Mouse (Mus musculus) testis, adult 2 months (tissue): ENCODE data around the gene Frat1. TPM values are rescaled to one million over a fixed set of nuclear protein-coding genes. Genes with fewer than 3 reads are reported as not detected.

Experiments used
- H3K27ac ChIP-seq: fragments of 200-500 bp; 2 replicates; pipeline ENCODE4 v1.5.1; 2012; ENCODE audit warnings: low read depth, low read length; ENCODE audit not compliant: control insufficient read depth, insufficient read depth
- H3K27me3 ChIP-seq: fragments of 200-500 bp; 2 replicates; pipeline ENCODE4 v1.6.1; 2012; ENCODE audit warnings: mild to moderate bottlenecking, low read length, moderate library complexity; ENCODE audit not compliant: control insufficient read depth, insufficient read depth
- H3K36me3 ChIP-seq: fragments of 200-500 bp; 2 replicates; pipeline ENCODE4 v1.6.1; 2012; ENCODE audit warnings: mild to moderate bottlenecking, low read length; ENCODE audit not compliant: control insufficient read depth, insufficient read depth
- H3K4me1 ChIP-seq: fragments of 200-500 bp; 2 replicates; pipeline ENCODE4 v1.6.1; 2012; ENCODE audit warnings: low read length; ENCODE audit not compliant: control insufficient read depth, insufficient read depth
- H3K4me3 ChIP-seq: fragments of 200-500 bp; 2 replicates; pipeline ENCODE4 v1.5.1; 2012; ENCODE audit warnings: low read depth, mild to moderate bottlenecking, low read length, moderate library complexity, mixed read lengths; ENCODE audit not compliant: control insufficient read depth
- CTCF ChIP-seq: fragments of 200-500 bp; IDR thresholded peaks from 2 replicates; pipeline ENCODE4 v1.5.1; 2012; ENCODE audit warnings: low read depth, mild to moderate bottlenecking, inconsistent platforms, low read length, moderate library complexity; ENCODE audit not compliant: control insufficient read depth, insufficient read depth, insufficient replicate concordance
- POLR2A ChIP-seq: fragments of 200-500 bp; IDR thresholded peaks from 2 replicates; pipeline ENCODE4 v1.6.1; 2012; ENCODE audit warnings: low read depth, mild to moderate bottlenecking, inconsistent platforms, low read length, moderate library complexity; ENCODE audit not compliant: control insufficient read depth
- polyA plus RNA-seq: library from polyadenylated mRNA; depleted of rRNA; stranded (reverse); fragments of >200 nt; gene quantifications from 2 replicates; pipeline ENCODE4 v1.2.3, GENCODE M21; 2012

Gene Frat1
- polyA plus RNA-seq, 1 experiment = 103 TPM

- peak overlapping the region; percentile 18 for H3K27ac ChIP-seq
- TF ChIP-seq POLR2A (no peak), CTCF (no peak)
Observed at GRCm38 (mm10) chr19:41830106-41831031, 599 bp downstream of the Frat1 start.

GRCm38 (mm10) chr19:41831101-41831570 is 1.4 kb downstream of the Frat1 start:
- peaks cover 9% of the 10 kb centered on the region; the same call in 1 of the 2 replicates for H3K27me3 ChIP-seq
- TF ChIP-seq CTCF (no peak), POLR2A (no peak)
- no peaks in the 10 kb centered on the region for H3K36me3 ChIP-seq
- peaks cover 16% of the 10 kb centered on the region for H3K4me1 ChIP-seq
- H3K27ac ChIP-seq = no peak overlapping the region
- peak overlapping the region; percentile 97 for H3K4me3 ChIP-seq

More at GRCm38 (mm10) chr19:41830106-41831031, 599 bp downstream of the Frat1 start:
- Histone ChIP-seq H3K4me1 (peaks cover 16% of the 10 kb centered on the region), H3K36me3 (no peaks in the 10 kb centered on the region), H3K4me3 (peak overlapping the region; percentile 97), H3K27me3 (peaks cover 9% of the 10 kb centered on the region; the same call in 1 of the 2 replicates)

- no peak for TF ChIP-seq CTCF
- no peak for TF ChIP-seq POLR2A
- Histone ChIP-seq H3K36me3 (no peaks in the 10 kb centered on the region), H3K4me3 (peak overlapping the region; percentile 97), H3K27me3 (peaks cover 9% of the 10 kb centered on the region; the same call in 1 of the 2 replicates), H3K4me1 (peaks cover 16% of the 10 kb centered on the region), H3K27ac (no peak overlapping the region)
Observed at GRCm38 (mm10) chr19:41831718-41832391, 2.1 kb downstream of the Frat1 start.

GRCm38 (mm10) chr19:41832501-41833201 is 2.9 kb downstream of the Frat1 start:
- Histone ChIP-seq H3K36me3 (no peaks in the 10 kb centered on the region), H3K27me3 (peaks cover 9% of the 10 kb centered on the region; the same call in 1 of the 2 replicates), H3K4me1 (peaks cover 16% of the 10 kb centered on the region), H3K27ac (no peak overlapping the region), H3K4me3 (peak overlapping the region; percentile 97)
- TF ChIP-seq CTCF (no peak), POLR2A (no peak)

GRCm38 (mm10) chr19:41835407-41835806 is 5.6 kb downstream of the Frat1 start:
- Histone ChIP-seq H3K36me3 (no peaks in the 10 kb centered on the region), H3K27me3 (peaks cover 9% of the 10 kb centered on the region; the same call in 1 of the 2 replicates), H3K4me1 (peaks cover 12% of the 10 kb centered on the region), H3K27ac (no peak overlapping the region), H3K4me3 (no peak overlapping the region)
- TF ChIP-seq POLR2A (no peak), CTCF (no peak)

GRCm38 (mm10) chr19:41835816-41836215 is 6.0 kb downstream of the Frat1 start:
- Histone ChIP-seq H3K4me3 (no peak overlapping the region), H3K27ac (no peak overlapping the region), H3K36me3 (no peaks in the 10 kb centered on the region), H3K4me1 (peaks cover 8% of the 10 kb centered on the region), H3K27me3 (peaks cover 5% of the 10 kb centered on the region; the same call in 1 of the 2 replicates)
- no peak for TF ChIP-seq POLR2A
- TF ChIP-seq CTCF = no peak

GRCm38 (mm10) chr19:41836719-41837118 is 6.9 kb downstream of the Frat1 start:
- Histone ChIP-seq H3K4me3 (no peak overlapping the region), H3K27ac (no peak overlapping the region)
- TF ChIP-seq POLR2A (no peak), CTCF (no peak)

More at GRCm38 (mm10) chr19:41836719-41837118, 6.9 kb downstream of the Frat1 start:
- Histone ChIP-seq H3K36me3 (no peaks in the 10 kb centered on the region), H3K4me1 (peaks cover 3% of the 10 kb centered on the region), H3K27me3 (no peaks in the 10 kb centered on the region; the same call in 1 of the 2 replicates)
